Mouse (Mus musculus) kidney, embryonic 16.5 days (tissue): Measurements from ENCODE around the gene Klhdc9. TPM values are rescaled to one million over a fixed set of nuclear protein-coding genes. Genes with fewer than 3 reads are reported as not detected.

Experiments used
- ATAC-seq: fragments of 200-750 bp; cut with Nextera tagmentation; 2 replicates; pipeline ENCODE4 v1.8.0; 2017; ENCODE audit warnings: moderate TSS enrichment; ENCODE audit not compliant: low FRiP score, low TSS enrichment
- H3K27ac ChIP-seq: fragments of 300-500 bp; sonication (generic); 2 replicates; pipeline ENCODE4 v1.5.1; 2014; ENCODE audit warnings: low read length
- H3K27me3 ChIP-seq: fragments of 300-500 bp; sonication (generic); 2 replicates; pipeline ENCODE4 v1.6.1; 2014; ENCODE audit warnings: low read length, control low read depth, mixed read lengths; ENCODE audit not compliant: insufficient read depth
- H3K36me3 ChIP-seq: fragments of 300-500 bp; sonication (generic); 2 replicates; pipeline ENCODE4 v1.6.1; 2014; ENCODE audit warnings: low read length, control low read depth, mixed read lengths; ENCODE audit not compliant: insufficient read depth
- H3K4me1 ChIP-seq: fragments of 300-500 bp; sonication (generic); 2 replicates; pipeline ENCODE4 v1.6.1; 2014; ENCODE audit warnings: low read length, control low read depth, mixed read lengths; ENCODE audit not compliant: insufficient read depth
- H3K4me2 ChIP-seq: fragments of 300-500 bp; sonication (generic); replicated peaks from 2 replicates; pipeline ENCODE4 v1.6.1; 2014; ENCODE audit warnings: low read depth, low read length
- H3K4me3 ChIP-seq: fragments of 300-500 bp; sonication (generic); 2 replicates; pipeline ENCODE4 v1.5.1; 2014; ENCODE audit warnings: mild to moderate bottlenecking, low read length
- H3K9ac ChIP-seq: fragments of 300-500 bp; sonication (generic); replicated peaks from 2 replicates; pipeline ENCODE4 v1.6.1; 2014; ENCODE audit warnings: low read length
- H3K9me3 ChIP-seq: fragments of 300-500 bp; sonication (generic); 2 replicates; pipeline ENCODE4 v1.6.1; 2016; ENCODE audit warnings: low read length, control low read depth
- WGBS: fragments of 180-500 bp; shearing (Covaris S2); extraction: QIAGEN DNeasy Blood & Tissue Kit; methylation state at CpG from one replicate; pipeline ENCODE4 v1.1.7; 2014; 5-methylcytosine and 5-hydroxymethylcytosine counted together
- polyA plus RNA-seq: library from polyadenylated mRNA; unstranded; fragments of >200 nt; fragmentation: Nextera tagmentation; extraction: Ambion mirVana; gene quantifications from 2 replicates; pipeline ENCODE4 v1.2.1, GENCODE M21; 2015

Klhdc9 gene
- polyA plus RNA-seq, 1 experiment from 2014 or later: 4.3 TPM

DNA sequence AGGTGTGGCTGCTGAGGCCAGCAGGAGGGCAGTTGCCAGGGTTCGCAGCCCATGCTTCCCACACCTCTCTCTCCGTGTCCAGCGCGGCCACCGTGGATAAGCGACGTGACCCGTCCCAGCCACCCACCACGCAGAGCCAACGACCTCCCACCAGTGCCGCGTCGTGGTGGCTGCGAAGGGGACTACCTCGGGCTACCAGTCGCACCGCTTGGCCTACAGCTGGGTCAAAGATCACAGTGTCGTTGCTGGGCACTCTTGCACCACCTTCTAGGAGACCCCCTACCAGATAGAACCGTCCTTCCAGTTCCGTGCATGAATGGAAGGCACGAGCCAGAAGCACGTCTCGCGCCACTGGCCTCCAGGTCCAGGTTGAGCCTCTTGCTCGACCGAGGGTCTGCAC is 345 bp downstream of the Klhdc9 start:
- Histone ChIP-seq H3K9ac (peak overlapping the region; percentile 73), H3K4me1 (peaks cover 13% of the 10 kb centered on the region), H3K27ac (peak overlapping the region; percentile 65), H3K4me3 (peak overlapping the region; percentile 60), H3K36me3 (peaks cover 14% of the 10 kb centered on the region), H3K27me3 (no peaks in the 10 kb centered on the region), H3K4me2 (peak overlapping the region; percentile 86), H3K9me3 (no peaks in the 10 kb centered on the region; the same call in 1 of the 2 replicates)
- ATAC-seq: no peak; the same call in 1 of the 2 replicates
- WGBS: 2% methylated on average over 26 of the region's 26 CpGs

GRCm38 (mm10) chr1:171358421-171358820 is 2.2 kb downstream of the Klhdc9 start:
- WGBS: 73% methylated on average over 4 of the region's 4 CpGs
- no peak for ATAC-seq
- no peaks in the 10 kb centered on the region for H3K27me3 ChIP-seq
- H3K9ac ChIP-seq: no peak overlapping the region
- H3K27ac ChIP-seq: no peak overlapping the region
- H3K9me3 ChIP-seq: no peaks in the 10 kb centered on the region; the same call in 1 of the 2 replicates
- H3K4me1 ChIP-seq: peaks cover 13% of the 10 kb centered on the region
- peaks cover 14% of the 10 kb centered on the region for H3K36me3 ChIP-seq
- no peak overlapping the region for H3K4me2 ChIP-seq
- no peak overlapping the region for H3K4me3 ChIP-seq

- Histone ChIP-seq H3K9me3 (no peaks in the 10 kb centered on the region; the same call in 1 of the 2 replicates), H3K36me3 (peaks cover 14% of the 10 kb centered on the region), H3K4me2 (no peak overlapping the region), H3K27me3 (no peaks in the 10 kb centered on the region), H3K9ac (no peak overlapping the region), H3K27ac (no peak overlapping the region), H3K4me3 (no peak overlapping the region), H3K4me1 (peaks cover 12% of the 10 kb centered on the region)
- ATAC-seq: no peak
- 86% methylated on average over 2 of the region's 2 CpGs for WGBS
Measured at GRCm38 (mm10) chr1:171356814-171357213, 3.8 kb downstream of the Klhdc9 start.

- H3K27me3 ChIP-seq: no peaks in the 10 kb centered on the region
- 85% methylated on average over 5 of the region's 5 CpGs for WGBS
- H3K27ac ChIP-seq: no peak overlapping the region
Measured at GRCm38 (mm10) chr1:171355812-171356340, 4.7 kb downstream of the Klhdc9 start.

DNA sequence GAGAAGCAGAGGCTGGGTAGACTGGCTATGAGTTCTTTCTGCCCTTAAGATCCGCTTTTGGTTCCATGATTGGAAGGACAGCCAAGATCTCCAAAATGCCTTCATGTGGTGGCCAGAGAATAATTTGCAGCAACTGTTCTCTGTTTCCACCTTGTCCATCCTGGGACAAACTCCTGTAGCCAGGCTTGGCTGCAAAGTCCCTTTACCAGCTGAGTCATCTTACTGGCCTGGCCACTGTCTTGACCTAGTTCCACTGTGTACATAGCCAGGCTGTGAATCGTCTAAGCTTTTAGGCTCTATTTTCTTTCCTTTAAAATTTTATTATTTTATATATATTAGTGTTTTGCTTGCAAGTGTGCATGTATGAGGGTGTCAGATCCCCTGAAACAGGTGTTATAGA is 11.4 kb downstream of the Klhdc9 start:
- Histone ChIP-seq H3K4me1 (peaks cover 14% of the 10 kb centered on the region), H3K27ac (no peak overlapping the region), H3K9me3 (no peaks in the 10 kb centered on the region), H3K4me3 (no peak overlapping the region), H3K36me3 (no peaks in the 10 kb centered on the region), H3K4me2 (no peak overlapping the region), H3K27me3 (no peaks in the 10 kb centered on the region), H3K9ac (no peak overlapping the region)
- WGBS: 87% methylated on average over 2 of the region's 2 CpGs
- ATAC-seq: no peak

More at GRCm38 (mm10) chr1:171355812-171356340, 4.7 kb downstream of the Klhdc9 start:
- H3K4me2 ChIP-seq: no peak overlapping the region
- peaks cover 7% of the 10 kb centered on the region for H3K4me1 ChIP-seq
- no peak for ATAC-seq
- H3K9me3 ChIP-seq: no peaks in the 10 kb centered on the region; the same call in 1 of the 2 replicates
- no peak overlapping the region for H3K4me3 ChIP-seq
- no peak overlapping the region for H3K9ac ChIP-seq
- H3K36me3 ChIP-seq: peaks cover 14% of the 10 kb centered on the region

- WGBS: 88% methylated on average over 3 of the region's 3 CpGs
- Histone ChIP-seq H3K4me3 (no peak overlapping the region), H3K9ac (no peak overlapping the region), H3K36me3 (no peaks in the 10 kb centered on the region), H3K27ac (no peak overlapping the region), H3K9me3 (no peaks in the 10 kb centered on the region), H3K27me3 (no peaks in the 10 kb centered on the region), H3K4me1 (peaks cover 20% of the 10 kb centered on the region), H3K4me2 (no peak overlapping the region)
- no peak for ATAC-seq
Measured at GRCm38 (mm10) chr1:171348665-171349064, 11.9 kb downstream of the Klhdc9 start.

- H3K4me1 ChIP-seq: peaks cover 21% of the 10 kb centered on the region
- H3K4me2 ChIP-seq: peak overlapping the region; percentile 66
- H3K4me3 ChIP-seq: peak overlapping the region; percentile 90
- peak overlapping the region; percentile 40; the same call in 1 of the 2 replicates for H3K27ac ChIP-seq
- H3K9ac ChIP-seq: peak overlapping the region; percentile 81
- H3K36me3 ChIP-seq: peaks cover 18% of the 10 kb centered on the region
- 0% methylated on average over 14 of the region's 14 CpGs for WGBS
- no peaks in the 10 kb centered on the region for H3K27me3 ChIP-seq
- no peaks in the 10 kb centered on the region for H3K9me3 ChIP-seq
- ATAC-seq: no peak
Measured at GRCm38 (mm10) chr1:171346095-171346450, 14.5 kb downstream of the Klhdc9 start.

DNA sequence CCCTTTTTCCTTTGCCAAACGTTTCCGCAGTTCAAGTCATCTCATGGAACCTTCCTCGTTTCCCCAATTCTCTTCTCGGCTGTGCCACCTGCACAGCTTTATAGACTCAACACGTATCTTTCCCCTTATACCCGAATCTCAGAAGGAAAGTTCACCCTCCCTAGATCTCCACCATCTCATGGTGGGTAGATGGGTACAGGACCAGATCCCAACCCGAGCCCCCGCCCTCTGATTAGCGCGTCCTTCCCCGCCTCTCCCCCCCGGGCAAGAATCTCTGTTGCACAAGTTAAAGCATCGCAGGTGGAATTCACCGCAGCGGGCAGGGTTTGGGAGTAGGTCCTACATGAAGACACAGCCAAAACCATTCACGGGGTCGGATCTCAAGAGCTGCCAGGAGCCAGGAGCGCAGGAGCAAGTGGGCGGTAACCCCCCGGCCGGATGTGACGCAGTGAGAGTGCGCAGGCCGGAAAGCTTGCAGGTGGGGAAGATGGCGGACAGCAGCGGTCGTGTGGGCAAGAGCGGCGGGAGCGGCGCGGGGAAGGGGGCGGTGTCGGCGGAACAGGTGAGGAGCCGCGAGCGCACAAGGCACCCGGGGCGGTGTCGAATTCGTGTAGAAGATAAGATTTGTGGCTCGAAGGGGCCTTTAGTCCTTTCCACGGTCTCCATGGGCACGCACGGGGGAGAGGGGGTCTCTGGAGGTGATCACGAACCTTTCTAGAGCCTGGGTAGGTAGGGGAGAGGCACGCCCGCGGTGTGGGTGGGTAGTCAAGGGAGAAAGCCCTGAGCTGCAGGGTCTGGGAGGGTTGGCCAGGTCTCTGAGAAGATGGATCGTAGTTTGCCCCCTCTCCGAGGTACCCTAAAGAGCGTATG is 15.1 kb downstream of the Klhdc9 start, which contains the start of the genes Nit1 and Pfdn2:
Gene Nit1, minus strand, starts transcription at position 422 of the 870 bp plus-strand sequence.
Gene Pfdn2, plus strand, starts transcription at position 446 of the 870 bp plus-strand sequence.
- peak within 1 kb of the TSS; percentile 90 for H3K4me3 ChIP-seq
- peaks cover 23% of the 10 kb centered on the region for H3K36me3 ChIP-seq
- no peaks in the 10 kb centered on the region for H3K9me3 ChIP-seq
- peak within 1 kb of the TSS; percentile 65 for H3K27ac ChIP-seq
- peak; percentile 90 for ATAC-seq
- H3K4me1 ChIP-seq: peaks cover 21% of the 10 kb centered on the region
- under 1% methylated on average over 50 of the region's 53 CpGs for WGBS
- no peaks in the 10 kb centered on the region for H3K27me3 ChIP-seq
- peak within 1 kb of the TSS; percentile 66 for H3K4me2 ChIP-seq
- H3K9ac ChIP-seq: peak within 1 kb of the TSS; percentile 81

DNA sequence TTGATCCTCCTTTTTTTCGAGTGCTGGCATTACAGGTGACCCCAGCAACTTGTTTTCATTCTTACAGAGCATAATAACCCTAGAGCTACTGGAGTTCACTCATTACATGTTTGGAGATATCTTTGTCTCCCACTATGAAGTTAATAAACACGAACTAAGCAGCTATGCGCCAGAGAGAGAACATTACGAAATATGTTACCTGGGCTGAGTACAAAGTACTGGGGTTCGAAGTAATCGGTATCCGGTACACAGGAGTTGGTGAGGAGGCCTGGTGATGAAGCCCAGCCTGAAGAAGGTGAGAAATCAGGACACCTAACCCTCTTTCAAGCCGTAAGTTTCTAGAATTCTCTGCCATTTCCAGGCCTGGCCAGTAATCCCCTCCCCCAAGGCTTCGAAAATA is 15.9 kb downstream of the Klhdc9 start:
- peak overlapping the region; percentile 66 for H3K4me2 ChIP-seq
- no peak for ATAC-seq

More for the DNA sequence above, 15.9 kb downstream of the Klhdc9 start:
- peaks cover 30% of the 10 kb centered on the region for H3K36me3 ChIP-seq
- no peak overlapping the region for H3K27ac ChIP-seq
- WGBS: 70% methylated on average over 9 of the region's 9 CpGs
- no peaks in the 10 kb centered on the region for H3K9me3 ChIP-seq
- H3K27me3 ChIP-seq: no peaks in the 10 kb centered on the region
- peak overlapping the region; percentile 90 for H3K4me3 ChIP-seq
- peaks cover 21% of the 10 kb centered on the region for H3K4me1 ChIP-seq
- H3K9ac ChIP-seq: peak overlapping the region; percentile 81
